Mouse (Mus musculus) c-Kit-positive CD71-positive TER-119-negative erythroid progenitor cells, embryonic 14.5 days (primary cell): Measurements from ENCODE around the gene Tppp.
"Not testable (repeated sequence)": the region's sequence is repeated elsewhere in the genome, so short reads cannot be mapped to it uniquely, and the experiment has no call there.

ENCODE experiments used
- DNase-seq: peaks from one replicate; pipeline ENCODE4 v3.0.0-alpha.2; 2013; ENCODE audit warnings: low read depth

Tppp gene

DNA sequence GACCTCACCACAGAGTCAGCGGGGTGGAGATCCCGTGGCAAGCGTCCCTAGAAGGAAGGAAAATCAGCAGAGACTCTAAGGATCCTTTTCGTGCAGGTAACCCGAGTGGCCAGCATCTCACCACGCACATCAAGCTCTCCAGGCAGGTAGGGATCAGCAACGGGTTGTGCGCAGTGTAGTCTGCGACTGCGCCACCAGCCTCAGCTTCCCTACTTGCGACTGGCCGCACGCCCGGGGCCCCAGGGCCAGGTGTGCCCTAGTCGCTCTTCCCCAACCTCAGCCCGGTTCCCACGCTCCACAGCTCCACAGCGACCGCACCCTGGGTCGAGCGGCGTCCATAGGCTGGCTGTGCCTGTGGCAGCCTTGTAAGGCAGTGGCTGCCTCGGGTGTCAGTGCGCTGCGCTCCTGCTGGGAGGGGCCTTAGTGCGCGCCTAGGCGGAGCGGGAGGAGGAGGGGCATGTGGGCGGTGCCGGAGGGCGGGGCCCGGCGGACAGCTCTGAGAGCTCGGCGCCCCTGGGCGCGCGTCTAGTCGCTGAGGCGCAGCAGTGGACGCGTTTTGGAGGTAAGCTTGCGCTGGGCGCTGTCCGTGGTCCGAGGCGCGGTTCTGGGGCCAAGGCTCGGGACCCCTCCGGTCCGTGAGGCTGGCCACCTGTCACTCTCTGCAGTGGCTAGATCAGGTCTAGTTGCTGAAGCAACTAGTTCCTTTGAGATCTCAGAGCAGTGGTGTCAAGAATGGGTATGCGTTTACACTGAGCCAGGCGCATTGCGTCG, at the start of gene Tppp:
Tppp (plus strand) TSS at position 460 of the 771 bp plus-strand sequence.
- DNase-seq: peak; percentile 87

DNA sequence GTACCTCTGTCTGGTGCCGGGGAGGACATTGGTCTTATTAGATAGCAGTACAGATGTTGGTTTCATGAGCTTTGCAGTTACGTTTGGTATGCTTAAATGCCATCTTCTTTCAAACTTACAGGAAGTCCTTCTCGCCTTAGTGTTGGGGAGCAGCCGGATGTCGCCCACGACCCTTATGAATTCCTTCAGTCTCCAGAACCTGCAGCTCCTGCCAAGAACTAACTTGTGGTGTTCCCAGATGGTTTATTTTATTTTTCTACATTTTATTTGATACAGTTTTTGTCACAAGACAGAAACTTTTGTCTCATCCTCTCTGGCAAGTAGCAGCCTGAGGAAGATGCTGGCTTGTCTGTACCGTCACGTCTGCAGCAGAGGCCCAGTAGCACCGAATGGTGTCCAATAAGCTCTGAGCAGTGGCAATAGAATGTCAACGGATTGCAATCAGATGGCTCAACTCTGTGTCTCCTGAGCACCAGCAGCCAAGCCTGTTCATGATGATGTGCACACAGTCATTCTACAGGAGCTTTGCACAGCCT, 49.0 kb upstream of the Tppp start:
- no peak for DNase-seq

DNA sequence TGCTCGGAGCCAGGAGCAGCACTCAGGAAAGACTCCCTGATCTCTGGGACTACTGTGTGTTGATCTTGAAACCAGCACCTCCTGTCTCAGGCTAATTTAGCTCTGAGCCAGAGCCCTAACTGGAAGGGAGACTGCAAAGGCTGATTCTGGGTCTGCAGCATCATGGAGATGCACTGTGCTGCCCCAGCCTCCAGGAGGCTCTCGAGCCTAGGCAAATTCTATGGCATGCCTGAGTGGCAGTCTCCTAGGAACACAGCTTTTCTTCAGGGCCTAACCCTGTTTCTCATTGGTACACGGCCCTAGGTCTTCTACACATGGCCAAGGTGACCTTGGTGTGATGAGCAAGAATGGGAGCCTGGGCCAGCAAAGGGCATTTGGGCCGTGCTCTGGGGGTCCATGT, 48.0 kb upstream of the Tppp start:
- DNase-seq: no peak

DNA sequence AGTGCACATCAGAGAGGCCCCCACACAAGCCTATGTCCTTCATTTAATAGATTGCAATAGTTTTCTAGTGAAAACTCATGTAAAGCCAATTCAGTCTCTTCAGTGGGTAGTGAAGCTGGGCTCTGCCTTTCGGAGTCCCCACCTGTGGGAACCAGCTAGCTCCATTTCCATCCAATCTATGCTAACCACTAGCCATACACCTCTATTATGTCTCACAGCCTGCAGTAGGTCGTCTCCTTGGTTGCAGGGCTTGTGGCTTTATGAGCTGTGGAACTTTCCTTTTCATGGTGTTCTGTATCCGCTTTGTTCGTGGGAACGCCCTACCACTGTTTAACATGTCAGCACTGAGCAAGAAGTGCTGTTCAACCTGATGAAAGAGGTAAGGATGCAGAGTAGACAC, 45.7 kb upstream of the Tppp start, which contains the start of gene Zdhhc11:
Zdhhc11 (plus strand) TSS at position 301 of the 400 bp plus-strand sequence.
- no peak for DNase-seq

DNA sequence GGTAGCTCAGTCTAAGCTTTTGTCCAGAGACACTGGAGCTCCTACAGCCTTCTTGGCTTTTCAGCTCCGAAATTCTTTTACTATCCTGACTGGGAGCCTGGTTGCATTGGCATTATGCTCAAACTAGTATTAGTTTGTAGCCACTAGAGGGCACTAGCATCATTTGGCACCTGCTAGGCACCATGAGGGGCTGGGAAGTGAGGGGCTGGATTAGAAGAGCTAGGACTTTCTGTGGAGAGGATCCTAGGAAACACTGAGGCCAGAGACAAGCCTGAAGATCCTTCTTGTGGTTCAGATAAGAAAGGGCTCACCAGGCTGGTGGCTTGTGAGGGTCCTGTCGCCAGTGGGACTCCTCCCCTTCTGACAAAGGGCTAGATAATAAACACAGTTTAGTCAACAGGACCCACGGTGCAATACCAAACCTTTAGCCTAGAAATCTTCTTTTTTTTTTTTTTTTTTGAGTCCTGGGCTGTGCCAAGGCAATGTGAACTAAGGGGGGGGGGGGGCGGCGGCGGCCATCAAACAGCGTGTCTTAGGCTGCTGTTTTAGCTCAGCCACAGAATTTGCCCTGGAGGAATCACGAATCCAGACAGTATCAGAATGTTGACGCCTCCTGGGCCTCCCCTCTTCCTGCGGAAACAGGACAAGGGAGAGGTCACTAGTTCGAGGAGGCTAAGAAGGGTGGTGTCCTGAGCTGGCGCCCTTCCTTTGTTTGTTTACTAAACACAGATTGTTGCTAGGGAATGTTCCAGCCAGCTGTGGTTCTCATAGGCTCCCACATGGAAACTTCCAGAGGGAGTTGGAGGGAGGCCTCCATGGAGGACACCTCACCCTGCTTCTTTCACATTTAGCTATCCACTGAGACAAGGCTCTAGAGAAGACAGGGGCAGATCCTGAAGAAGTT, 38.4 kb upstream of the Tppp start:
- peak; percentile 45 for DNase-seq

DNA sequence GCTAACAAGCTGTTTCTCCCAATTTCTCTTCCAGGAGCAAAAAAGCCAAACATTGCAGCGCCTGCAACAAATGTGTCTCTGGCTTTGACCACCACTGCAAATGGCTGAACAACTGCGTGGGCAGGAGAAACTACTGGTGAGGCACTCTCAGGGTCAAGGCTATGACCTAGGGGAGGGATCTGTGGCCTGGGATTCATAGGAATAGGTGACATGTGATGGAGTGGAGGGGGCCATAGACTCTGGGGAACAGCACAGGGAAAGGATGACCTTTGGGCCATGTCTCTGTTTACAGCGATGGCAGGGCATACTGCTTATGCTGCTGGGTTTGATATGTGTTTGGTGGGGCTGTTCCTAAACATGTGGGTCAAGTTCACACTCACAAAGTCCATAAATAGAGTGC, 34.7 kb upstream of the Tppp start:
- no peak for DNase-seq

DNA sequence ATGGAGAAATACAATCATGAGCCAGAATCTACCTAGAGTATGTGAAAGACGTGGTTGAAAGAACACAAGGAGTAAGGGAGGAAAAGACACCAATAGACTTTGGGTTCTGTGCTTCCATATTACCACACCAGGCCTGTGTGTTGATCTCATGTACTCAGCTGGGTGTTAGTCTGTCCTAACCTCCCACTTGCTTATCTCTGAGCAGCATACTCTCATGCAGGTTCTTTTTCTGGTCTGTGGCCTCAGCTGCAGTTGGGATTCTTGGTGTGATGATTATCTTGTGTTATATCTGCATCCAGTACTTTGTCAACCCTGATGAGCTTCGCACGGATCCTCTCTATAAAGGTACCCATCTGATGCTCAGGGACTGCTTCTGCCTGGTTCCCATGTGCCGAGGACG, 32.3 kb upstream of the Tppp start:
- DNase-seq: no peak

DNA sequence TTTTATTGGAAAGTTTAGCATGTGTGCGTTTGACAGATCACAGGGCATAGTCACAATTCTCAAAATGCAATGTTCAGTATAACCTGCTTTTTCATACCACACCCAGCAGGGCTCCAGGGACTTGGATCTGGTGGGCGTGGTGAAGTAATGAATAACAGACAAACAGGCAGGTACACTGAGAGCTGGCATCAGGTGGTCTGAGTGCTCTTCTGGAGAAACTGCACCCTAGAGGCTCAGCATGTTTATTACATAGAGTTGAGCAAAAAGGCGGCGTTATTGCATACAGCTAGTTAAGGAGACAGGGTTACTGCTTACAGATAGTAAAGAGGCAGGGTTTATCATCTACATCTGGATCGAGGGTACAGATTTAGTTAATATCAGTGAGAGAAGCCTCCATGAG, 18.9 kb upstream of the Tppp start:
- peak; percentile 41 for DNase-seq

DNA sequence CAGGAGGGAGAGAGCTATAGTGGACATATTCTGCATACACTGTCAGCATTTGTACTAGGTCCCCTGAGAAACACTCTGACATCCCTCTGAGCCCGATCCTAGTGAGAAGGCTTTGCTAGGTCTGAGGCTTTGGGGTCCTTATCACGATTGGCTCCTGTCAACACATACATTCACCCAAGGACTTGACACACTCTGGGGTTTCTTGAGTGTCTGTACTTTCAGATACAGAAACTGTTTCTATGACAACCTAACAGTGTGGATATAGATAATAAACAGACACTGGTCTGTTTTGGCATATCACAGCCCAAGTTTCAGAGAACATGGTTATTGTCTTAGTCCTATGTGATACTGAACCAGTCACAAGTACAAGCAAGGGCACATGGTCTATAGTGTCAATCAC, 18.4 kb upstream of the Tppp start:
- DNase-seq: peak; percentile 81

DNA sequence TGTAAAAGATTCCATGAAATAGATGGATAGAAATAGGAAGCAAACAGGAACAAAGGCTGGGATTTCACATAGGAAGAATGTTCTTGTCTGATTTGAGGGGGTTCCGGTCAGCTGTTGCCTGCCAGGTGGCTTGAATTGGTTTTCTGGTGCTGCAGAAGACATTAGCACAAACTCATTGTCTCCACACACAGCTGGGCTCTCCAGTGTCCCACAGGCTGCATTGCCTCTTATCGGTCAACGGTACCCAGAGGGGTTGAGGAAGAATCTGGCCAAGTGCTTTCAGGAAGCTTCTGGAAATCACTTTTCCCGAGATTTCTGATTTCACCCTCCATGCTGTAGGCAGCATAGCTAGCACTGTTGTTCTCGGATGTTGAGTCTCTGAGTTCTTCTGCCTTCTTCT, 17.9 kb upstream of the Tppp start:
- DNase-seq: no peak

DNA sequence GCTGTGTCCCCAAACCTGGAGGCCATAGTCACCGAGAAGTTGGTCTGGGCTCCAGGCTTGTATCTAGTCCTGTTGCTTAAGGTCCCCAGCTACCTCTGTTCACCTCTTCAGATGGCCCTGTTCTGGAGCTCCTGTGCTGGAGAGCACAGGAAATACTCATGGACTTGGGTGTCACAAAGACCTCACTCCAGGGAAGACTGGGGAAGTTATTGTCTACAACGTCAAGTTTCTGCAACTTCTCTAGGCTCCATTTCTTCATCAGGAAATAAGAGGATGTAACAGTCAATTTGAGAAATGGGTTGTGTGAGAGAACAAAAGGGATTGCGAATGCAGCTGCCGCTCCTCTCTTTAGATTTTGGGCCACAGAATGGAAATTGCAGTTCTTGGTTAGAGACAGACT, 12.8 kb upstream of the Tppp start:
- no peak for DNase-seq

DNA sequence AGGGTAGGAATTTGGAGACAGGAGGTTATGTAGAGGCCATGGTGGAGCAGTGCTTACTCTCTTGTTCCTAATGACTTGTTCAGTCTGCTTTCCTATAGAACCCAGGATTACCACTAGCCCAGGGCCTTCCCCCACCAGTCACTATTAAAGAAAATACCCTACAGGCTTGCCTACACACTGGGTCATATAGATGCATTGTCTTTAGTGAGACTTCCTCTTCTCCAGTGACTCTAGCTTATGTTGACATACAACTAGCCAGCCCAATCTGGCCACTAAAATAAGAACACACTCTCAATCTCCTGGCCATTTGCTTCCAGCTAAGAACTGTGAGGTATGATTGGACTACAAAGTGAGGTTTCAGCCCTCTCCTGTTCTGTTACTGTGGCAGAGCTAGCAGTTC, 8.7 kb upstream of the Tppp start:
- no peak for DNase-seq

DNA sequence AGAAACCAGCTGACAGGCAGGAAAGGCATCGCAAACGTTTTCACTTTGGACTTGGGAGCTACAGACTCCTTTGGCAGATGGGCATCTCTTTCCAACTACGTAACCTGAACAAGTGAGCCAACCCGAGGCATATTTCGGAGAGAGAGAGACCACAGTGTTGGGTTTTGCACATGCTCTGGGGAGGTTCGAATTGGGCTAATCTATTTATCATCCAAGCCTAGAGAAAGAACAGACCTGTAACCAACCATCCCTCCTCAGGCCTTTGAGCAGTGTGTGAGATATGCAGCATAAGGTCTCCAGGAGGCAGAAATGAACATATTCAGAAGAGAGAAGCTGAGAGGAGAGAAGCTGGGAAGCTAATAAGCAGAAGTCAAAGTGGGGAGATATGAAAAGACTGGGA, 8.2 kb upstream of the Tppp start:
- no peak for DNase-seq

DNA sequence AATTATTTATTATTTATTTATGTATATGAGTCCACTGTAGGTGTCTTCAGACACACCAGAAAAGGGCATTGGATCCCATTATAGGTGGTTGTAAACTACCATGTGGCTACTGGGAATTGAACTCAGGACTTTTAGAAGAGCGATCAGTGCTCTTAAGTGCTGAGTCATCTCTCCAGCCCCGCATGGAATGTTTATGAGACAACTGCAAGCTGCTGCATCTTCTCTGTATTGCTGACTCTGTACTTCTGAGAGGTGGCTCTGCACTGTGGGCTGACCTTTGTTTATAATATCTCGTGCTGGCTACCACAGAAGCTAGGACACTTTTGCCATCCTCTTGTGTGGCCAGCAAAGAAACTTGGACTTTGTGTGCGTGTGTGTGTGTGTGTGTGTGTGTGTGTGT, 7.7 kb upstream of the Tppp start:
- DNase-seq: no peak

DNA sequence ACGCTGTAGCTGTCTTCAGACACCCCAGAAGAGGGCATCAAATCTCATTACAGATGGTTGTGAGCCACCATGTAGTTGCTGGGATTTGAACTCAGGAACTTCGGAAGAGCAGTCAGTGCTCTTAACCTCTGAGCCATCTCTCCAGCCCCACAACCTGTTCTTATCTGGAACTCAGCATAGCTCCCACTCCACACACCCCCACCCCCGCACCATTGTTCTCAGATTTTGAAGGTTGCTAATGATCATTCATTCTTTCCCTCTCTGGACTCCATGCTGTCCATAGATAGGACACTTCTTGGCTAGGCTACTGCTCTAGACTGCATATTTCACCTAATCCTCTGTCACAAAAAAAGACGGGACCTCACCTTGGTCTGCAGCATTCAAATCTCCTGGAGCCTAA, 2.3 kb upstream of the Tppp start:
- DNase-seq: not testable (repeated sequence)

DNA sequence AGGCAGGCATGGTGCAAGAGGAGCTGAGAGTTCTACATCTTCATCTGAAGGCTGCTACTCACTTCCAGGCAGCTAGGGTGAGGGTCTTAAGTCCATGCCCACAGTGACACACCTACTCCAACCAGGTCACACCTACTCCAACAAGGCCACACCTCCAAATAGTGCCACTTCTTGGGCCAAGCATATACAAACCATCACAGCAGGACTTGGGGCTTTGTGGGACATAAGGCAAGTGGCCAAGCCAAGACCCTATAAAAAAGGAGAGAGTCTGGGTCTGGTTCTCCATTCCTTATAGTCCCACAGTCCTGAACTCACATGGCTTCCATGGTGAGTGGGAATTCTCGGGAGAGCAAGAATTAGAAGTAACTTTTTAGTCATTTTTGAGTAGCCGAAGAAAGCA, 991 bp upstream of the Tppp start:
- DNase-seq: not testable (repeated sequence)

DNA sequence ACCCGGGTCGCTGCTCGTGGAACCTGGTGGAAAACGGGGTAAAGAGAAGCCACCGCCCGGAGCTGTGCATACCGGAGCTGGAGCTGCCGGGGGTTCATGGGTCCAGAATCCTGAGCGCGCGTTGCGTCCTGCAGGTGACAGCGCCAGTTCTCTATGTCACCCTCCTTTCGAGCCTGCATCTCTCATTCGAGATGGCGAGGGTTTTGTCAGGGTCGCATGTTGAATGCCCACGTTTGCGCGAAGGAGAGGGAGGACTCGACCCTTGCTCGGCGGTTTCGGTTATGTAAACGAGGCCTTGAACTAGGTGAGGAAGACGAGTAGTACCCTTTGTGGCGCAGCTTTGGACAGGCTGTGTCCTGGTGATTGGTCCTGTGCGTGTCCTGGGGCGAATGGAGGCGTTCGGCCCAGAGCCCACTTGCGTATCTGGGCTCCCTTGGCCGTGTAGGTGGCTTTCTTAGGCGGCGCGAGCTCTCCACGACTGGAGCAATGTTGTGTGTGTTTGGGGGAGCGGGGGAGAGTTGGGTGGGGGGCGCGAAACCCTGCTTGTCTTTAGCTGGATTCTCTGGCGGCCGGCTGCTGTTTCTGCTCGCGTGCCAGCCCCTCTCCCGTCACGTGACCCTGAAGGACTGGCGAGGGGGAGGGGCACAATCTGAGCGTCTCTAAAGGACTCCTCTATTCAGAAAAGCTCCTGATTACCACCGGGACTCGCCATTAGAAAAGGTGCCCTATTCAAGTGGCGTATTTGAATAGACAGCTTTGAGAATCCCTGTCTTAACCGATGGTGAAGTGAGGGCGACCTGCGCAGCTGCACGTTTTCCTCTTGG, 796 bp downstream of the Tppp start:
- no peak for DNase-seq

DNA sequence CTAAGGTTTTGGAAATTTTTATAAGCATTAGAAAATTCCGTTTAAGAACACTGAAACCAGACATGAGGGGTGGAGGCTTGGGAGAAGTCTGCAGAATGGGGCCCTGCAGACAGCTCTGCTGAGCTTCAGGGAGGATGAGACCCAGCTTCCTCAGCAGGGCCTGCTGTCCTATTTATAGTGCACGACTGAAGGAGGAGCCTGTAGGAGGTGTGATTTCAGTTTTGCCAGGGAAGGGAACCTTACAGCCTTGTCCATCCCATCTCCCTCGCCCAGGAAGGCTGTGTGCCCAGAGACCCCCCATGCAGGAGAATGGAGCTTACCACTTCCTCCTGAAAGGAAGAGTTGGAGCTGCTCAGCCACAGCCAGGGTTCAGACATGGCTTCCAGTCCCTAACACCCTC, 1.5 kb downstream of the Tppp start:
- no peak for DNase-seq

DNA sequence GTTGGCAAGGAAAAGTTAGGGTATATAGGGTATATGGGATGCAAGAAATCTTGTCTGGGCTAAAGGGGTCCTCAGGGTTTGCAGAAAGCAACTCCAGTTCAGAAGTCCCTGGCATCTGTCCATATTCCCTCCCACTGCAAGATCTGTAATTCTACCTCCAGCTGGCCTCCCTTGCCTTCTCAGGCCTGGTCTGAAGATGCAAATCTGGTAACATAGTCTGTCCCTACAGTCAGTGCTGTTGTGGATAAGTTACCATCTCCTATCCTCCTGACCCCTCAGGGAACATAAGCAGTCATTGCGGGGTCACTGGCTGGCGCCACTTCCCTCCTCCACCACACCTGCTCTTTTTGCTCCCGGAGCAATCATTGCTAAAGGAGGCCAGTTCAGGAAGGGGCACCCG, 6.7 kb downstream of the Tppp start:
- DNase-seq: no peak

DNA sequence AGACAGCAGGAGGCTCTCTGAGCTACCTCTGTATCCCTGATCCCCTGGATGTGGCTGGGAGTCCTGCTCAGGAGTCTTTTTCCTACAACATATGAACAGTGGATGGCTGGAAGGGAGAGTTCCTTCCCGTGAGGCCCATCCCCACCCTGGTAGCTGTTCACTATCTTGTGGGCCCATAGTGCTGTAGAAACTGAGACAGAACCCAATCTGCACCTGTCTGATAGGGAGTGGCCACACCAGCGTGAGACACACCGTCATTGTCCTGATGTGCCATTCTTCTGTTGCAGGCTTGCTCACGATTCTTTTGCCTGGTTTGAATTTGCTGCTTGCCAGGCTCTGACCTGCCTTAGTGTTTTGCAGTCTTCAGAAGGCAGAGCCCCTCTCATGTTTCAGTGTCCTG, 8.2 kb downstream of the Tppp start:
- no peak for DNase-seq

DNA sequence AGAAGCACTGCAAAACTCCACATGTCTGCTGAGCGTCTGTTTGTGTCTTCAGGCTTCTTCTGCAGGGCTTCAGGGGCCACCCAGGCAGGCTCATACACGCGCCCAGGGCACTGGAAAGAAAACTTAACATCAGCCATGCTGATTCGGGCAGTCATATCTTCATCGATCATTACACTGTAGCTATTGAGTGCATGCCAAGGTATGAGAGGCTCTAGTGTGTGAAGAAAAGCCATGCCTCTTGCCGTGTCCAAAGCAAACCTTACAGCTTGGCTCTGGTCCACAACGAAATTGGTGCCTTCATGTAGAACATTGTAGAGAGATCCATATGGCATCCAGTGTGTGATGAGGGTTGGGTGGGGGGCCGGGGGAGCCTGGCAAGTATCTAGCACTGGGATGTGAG, 9.8 kb downstream of the Tppp start:
- not testable (repeated sequence) for DNase-seq
